Mouse (Mus musculus): Measurements from ENCODE around the gene G6pc. TPM values are rescaled to one million over a fixed set of nuclear protein-coding genes. Genes with fewer than 3 reads are reported as not detected.
A peak's percentile ranks its signal among the peaks of the same experiment; 100 is the strongest.
"Not testable (repeated sequence)": the region's sequence is repeated elsewhere in the genome, so short reads cannot be mapped to it uniquely, and the experiment has no call there.

The G6pc gene
- polyA plus RNA-seq (2015; fragmentation: Nextera tagmentation; extraction: Ambion mirVana), result 0.06 and 0.09 TPM in 2 replicates

DNA sequence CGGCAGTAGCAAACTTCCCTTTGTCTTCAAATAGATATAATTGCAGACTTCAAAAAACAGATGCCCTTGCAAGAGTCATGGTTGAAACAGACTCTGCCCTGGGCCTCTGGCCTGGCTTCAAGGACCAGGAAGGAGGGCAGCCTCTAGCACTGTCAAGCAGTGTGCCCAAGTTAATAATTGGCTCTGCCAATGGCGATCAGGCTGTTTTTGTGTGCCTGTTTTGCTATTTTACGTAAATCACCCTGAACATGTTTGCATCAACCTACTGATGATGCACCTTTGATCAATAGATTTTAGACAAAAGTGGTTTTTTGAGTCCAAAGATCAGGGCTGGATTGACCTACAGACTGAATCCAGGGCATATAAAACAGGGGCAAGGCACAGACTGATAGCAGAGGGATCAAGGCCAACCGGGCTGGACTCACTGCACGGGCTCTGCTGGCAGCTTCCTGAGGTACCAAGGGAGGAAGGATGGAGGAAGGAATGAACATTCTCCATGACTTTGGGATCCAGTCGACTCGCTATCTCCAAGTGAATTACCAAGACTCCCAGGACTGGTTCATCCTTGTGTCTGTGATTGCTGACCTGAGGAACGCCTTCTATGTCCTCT, at the start of gene G6pc:
G6pc (plus strand) TSS at position 236 of the 610 bp plus-strand sequence.
- H3K4me1 ChIP-seq, result no peaks in the 10 kb centered on the region
- 83% methylated on average over 8 of the region's 8 CpGs for WGBS
- no peak within 1 kb of the TSS for H3K4me2 ChIP-seq
- no peak within 1 kb of the TSS for H3K4me3 ChIP-seq (replicated peaks)
- H3K27me3 ChIP-seq (replicated peaks), result no peaks in the 10 kb centered on the region
- H3K36me3 ChIP-seq, result no peaks in the 10 kb centered on the region
- H3K27ac ChIP-seq, result no peak within 1 kb of the TSS
- no peak within 1 kb of the TSS for H3K9ac ChIP-seq
- ATAC-seq (ENCODE audit: insufficient read depth, low FRiP score, low read depth), result no peak
- no peaks in the 10 kb centered on the region for H3K9me3 ChIP-seq

DNA sequence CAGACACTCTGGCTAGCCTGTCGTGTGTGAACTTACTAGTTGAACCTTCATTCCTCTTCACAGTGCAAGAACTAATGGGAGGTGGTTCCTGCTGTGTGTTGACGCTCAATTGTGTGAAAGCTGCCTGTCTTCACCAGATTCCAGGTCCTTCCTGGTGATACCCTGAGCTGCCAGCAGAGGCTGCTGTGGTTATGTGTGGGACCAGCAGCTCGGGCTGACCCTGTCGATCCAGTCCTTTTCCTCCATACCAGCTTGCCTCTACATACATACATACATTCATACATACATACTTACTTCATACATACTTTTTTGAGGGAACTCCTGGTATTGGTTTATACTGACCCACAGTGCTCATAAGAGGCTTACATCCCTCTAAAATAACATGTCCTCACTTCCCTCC, 43.8 kb upstream of the G6pc start:
- ATAC-seq (ENCODE audit: insufficient read depth, low FRiP score, low read depth), result no peak
- peaks cover 61% of the 10 kb centered on the region for H3K36me3 ChIP-seq
- WGBS, result 15% methylated on average over 4 of the region's 4 CpGs

DNA sequence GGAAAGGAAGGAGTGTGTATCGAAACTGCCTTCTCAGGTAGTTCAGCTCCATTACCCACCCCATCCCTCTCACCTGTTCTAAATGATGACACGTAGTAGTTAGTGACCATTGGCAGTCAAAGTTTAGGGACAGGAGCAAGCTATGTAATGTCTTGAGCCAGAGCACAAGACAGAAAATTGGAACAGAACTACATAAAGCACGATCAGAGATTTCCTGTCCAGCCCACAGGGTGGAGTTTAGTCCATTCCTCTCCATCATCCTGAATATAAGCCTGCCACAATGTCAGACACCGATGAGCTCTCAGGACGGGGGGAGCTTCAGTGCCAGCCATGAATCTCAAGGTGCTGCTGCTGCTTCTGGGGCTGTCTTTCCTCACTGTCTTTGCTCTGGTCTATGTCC, 42.6 kb upstream of the G6pc start, which contains the start of gene Aoc2:
Aoc2 (plus strand) TSS at position 301 of the 400 bp plus-strand sequence.
- no peak within 1 kb of the TSS for H3K4me2 ChIP-seq
- no peak within 1 kb of the TSS for H3K4me3 ChIP-seq (replicated peaks)
- no peaks in the 10 kb centered on the region for H3K9me3 ChIP-seq
- no peaks in the 10 kb centered on the region for H3K27me3 ChIP-seq (replicated peaks)
- H3K4me1 ChIP-seq, result no peaks in the 10 kb centered on the region
- 87% methylated on average over 5 of the region's 5 CpGs for WGBS
- H3K9ac ChIP-seq, result no peak within 1 kb of the TSS
- H3K36me3 ChIP-seq, result peaks cover 50% of the 10 kb centered on the region
- no peak for ATAC-seq (ENCODE audit: insufficient read depth, low FRiP score, low read depth)
- H3K27ac ChIP-seq, result no peak within 1 kb of the TSS

More for the DNA sequence above, 43.8 kb upstream of the G6pc start:
- no peak overlapping the region for H3K4me3 ChIP-seq (replicated peaks)
- no peaks in the 10 kb centered on the region for H3K27me3 ChIP-seq (replicated peaks)
- H3K4me2 ChIP-seq, result no peak overlapping the region
- no peaks in the 10 kb centered on the region for H3K9me3 ChIP-seq
- H3K27ac ChIP-seq, result no peak overlapping the region
- H3K4me1 ChIP-seq, result no peaks in the 10 kb centered on the region
- no peak overlapping the region for H3K9ac ChIP-seq

DNA sequence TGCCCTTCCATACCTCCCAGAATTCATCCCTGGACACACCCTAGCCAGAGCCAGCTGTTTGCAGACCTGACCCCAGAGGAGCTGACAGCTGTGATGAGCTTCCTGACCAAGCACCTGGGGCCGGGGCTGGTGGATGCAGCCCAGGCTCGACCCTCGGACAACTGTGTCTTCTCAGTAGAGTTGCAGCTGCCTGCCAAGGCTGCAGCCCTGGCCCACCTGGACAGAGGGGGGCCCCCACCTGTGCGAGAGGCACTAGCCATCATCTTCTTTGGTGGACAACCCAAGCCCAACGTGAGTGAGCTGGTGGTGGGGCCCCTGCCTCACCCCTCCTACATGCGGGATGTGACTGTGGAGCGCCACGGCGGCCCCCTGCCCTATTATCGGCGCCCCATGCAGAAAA, 42.2 kb upstream of the G6pc start:
- H3K27me3 ChIP-seq (replicated peaks); H3K4me1 ChIP-seq; H3K9ac ChIP-seq; H3K9me3 ChIP-seq; H3K27ac ChIP-seq; H3K4me3 ChIP-seq (replicated peaks); H3K4me2 ChIP-seq; ATAC-seq (ENCODE audit: insufficient read depth, low FRiP score, low read depth): not testable (repeated sequence)
- peaks cover 45% of the 10 kb centered on the region for H3K36me3 ChIP-seq
- WGBS, result 88% methylated on average over 11 of the region's 11 CpGs

- Histone ChIP-seq H3K4me2 (no peak overlapping the region), H3K36me3 (peaks cover 36% of the 10 kb centered on the region)
Measured at GRCm38 (mm10) chr11:101326147-101326546, 41.2 kb upstream of the G6pc start.

GRCm38 (mm10) chr11:101327311-101327710, 40.0 kb upstream of the G6pc start:
- Histone ChIP-seq H3K9me3 (no peaks in the 10 kb centered on the region), H3K27me3 (replicated peaks) (no peaks in the 10 kb centered on the region), H3K9ac (no peak overlapping the region), H3K4me1 (0 out of 2 replicates have a peak, but pooled peaks cover 3% of the 10 kb centered on the region), H3K4me3 (replicated peaks) (no peak overlapping the region), H3K36me3 (peaks cover 27% of the 10 kb centered on the region), H3K27ac (no peak overlapping the region), H3K4me2 (no peak overlapping the region)
- no peak for ATAC-seq (ENCODE audit: insufficient read depth, low FRiP score, low read depth)
- 42% methylated on average over 3 of the region's 3 CpGs for WGBS

More at GRCm38 (mm10) chr11:101326147-101326546, 41.2 kb upstream of the G6pc start:
- 87% methylated on average over 11 of the region's 11 CpGs for WGBS
- Histone ChIP-seq H3K4me3 (replicated peaks) (no peak overlapping the region), H3K27me3 (replicated peaks) (no peaks in the 10 kb centered on the region), H3K9ac (no peak overlapping the region), H3K27ac (no peak overlapping the region), H3K4me1 (0 out of 2 replicates have a peak, but pooled peaks cover 3% of the 10 kb centered on the region), H3K9me3 (no peaks in the 10 kb centered on the region)
- ATAC-seq (ENCODE audit: insufficient read depth, low FRiP score, low read depth), result no peak

- Histone ChIP-seq H3K27ac (no peak overlapping the region), H3K36me3 (peaks cover 16% of the 10 kb centered on the region), H3K4me1 (0 out of 2 replicates have a peak, but pooled peaks cover 3% of the 10 kb centered on the region), H3K4me3 (replicated peaks) (no peak overlapping the region), H3K9me3 (no peaks in the 10 kb centered on the region), H3K27me3 (replicated peaks) (no peaks in the 10 kb centered on the region), H3K4me2 (no peak overlapping the region), H3K9ac (no peak overlapping the region)
- ATAC-seq (ENCODE audit: insufficient read depth, low FRiP score, low read depth), result no peak
- WGBS, result 80% methylated on average over 6 of the region's 6 CpGs
Measured at GRCm38 (mm10) chr11:101328941-101329635, 38.3 kb upstream of the G6pc start.

- 57% methylated on average over 7 of the region's 7 CpGs for WGBS
- Histone ChIP-seq H3K4me1 (0 out of 2 replicates have a peak, but pooled peaks cover 3% of the 10 kb centered on the region), H3K4me3 (replicated peaks) (no peak within 1 kb of the TSS), H3K27me3 (replicated peaks) (no peaks in the 10 kb centered on the region), H3K9ac (no peak within 1 kb of the TSS), H3K4me2 (no peak within 1 kb of the TSS; the same call in 1 of the 2 replicates), H3K9me3 (no peaks in the 10 kb centered on the region), H3K27ac (peak within 1 kb of the TSS; percentile 63; the same call in 1 of the 2 replicates), H3K36me3 (peaks cover 3% of the 10 kb centered on the region; the same call in 1 of the 2 replicates)
- peak; percentile 40; the same call in 1 of the 2 replicates for ATAC-seq (ENCODE audit: insufficient read depth, low FRiP score, low read depth)
Measured at GRCm38 (mm10) chr11:101330371-101330924, 36.9 kb upstream of the G6pc start, which contains the start of gene Aoc3. TSS of gene Aoc3 (plus strand) at chr11:101330605.

DNA sequence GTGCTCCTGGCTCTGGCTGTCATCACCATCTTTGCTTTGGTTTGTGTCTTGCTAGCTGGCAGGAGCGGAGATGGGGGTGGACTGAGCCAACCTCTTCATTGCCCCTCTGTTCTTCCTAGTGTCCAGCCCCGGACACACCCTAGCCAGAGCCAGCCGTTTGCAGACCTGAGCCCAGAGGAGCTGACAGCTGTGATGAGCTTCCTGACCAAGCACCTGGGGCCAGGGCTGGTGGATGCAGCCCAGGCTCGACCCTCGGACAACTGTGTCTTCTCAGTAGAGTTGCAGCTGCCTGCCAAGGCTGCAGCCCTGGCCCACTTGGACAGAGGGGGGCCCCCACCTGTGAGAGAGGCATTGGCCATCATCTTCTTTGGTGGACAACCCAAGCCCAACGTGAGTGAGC, 36.4 kb upstream of the G6pc start:
- H3K9me3 ChIP-seq; ATAC-seq (ENCODE audit: insufficient read depth, low FRiP score, low read depth); H3K4me3 ChIP-seq (replicated peaks); H3K27me3 ChIP-seq (replicated peaks); H3K9ac ChIP-seq; H3K4me1 ChIP-seq; H3K36me3 ChIP-seq; H3K4me2 ChIP-seq: not testable (repeated sequence)
- H3K27ac ChIP-seq, result peak overlapping the region; percentile 63; the same call in 1 of the 2 replicates
- WGBS, result 70% methylated on average over 6 of the region's 6 CpGs

- Histone ChIP-seq H3K9me3 (no peaks in the 10 kb centered on the region), H3K36me3 (no peaks in the 10 kb centered on the region), H3K27me3 (replicated peaks) (no peaks in the 10 kb centered on the region), H3K4me3 (replicated peaks) (no peak overlapping the region), H3K4me2 (peak overlapping the region; percentile 24; the same call in 1 of the 2 replicates), H3K27ac (no peak overlapping the region), H3K9ac (no peak overlapping the region), H3K4me1 (peaks cover 6% of the 10 kb centered on the region)
- no peak for ATAC-seq (ENCODE audit: insufficient read depth, low FRiP score, low read depth)
- 69% methylated on average over 3 of the region's 3 CpGs for WGBS
Measured at GRCm38 (mm10) chr11:101332537-101332936, 34.8 kb upstream of the G6pc start.

- WGBS, result 52% methylated on average over 10 of the region's 10 CpGs
- H3K4me2 ChIP-seq, result peak overlapping the region; percentile 19; the same call in 1 of the 2 replicates
Measured at GRCm38 (mm10) chr11:101334023-101334422, 33.3 kb upstream of the G6pc start.

DNA sequence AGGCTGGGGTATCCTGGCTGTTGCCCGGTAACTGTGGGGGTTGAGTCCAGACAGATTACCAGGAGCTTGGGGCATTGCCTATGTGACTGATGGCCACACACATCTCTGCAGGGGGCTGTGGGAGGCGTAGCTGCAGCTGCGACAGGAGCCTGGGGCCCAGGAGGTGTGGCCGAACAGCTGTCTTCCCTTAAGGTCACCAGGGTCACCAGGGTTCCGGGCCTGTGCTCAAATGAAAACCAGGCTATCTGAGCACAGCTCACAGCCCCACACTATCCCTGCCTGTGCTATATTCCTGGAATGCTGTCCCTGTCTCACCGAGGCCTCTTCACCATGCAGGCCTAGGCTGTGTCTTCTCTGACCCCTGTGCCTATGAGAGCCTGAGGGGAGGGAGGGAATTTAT, 32.8 kb upstream of the G6pc start:
- 18% methylated on average over 6 of the region's 6 CpGs for WGBS
- Histone ChIP-seq H3K27me3 (replicated peaks) (no peaks in the 10 kb centered on the region), H3K4me3 (replicated peaks) (no peak overlapping the region), H3K9ac (no peak overlapping the region), H3K4me1 (peaks cover 11% of the 10 kb centered on the region), H3K4me2 (no peak overlapping the region), H3K9me3 (no peaks in the 10 kb centered on the region), H3K36me3 (no peaks in the 10 kb centered on the region), H3K27ac (no peak overlapping the region)
- ATAC-seq (ENCODE audit: insufficient read depth, low FRiP score, low read depth), result no peak

More at GRCm38 (mm10) chr11:101334023-101334422, 33.3 kb upstream of the G6pc start:
- no peak overlapping the region for H3K27ac ChIP-seq
- H3K9me3 ChIP-seq, result no peaks in the 10 kb centered on the region
- no peak overlapping the region for H3K9ac ChIP-seq
- ATAC-seq (ENCODE audit: insufficient read depth, low FRiP score, low read depth), result no peak
- no peaks in the 10 kb centered on the region for H3K36me3 ChIP-seq
- H3K4me3 ChIP-seq (replicated peaks), result 0 out of 2 replicates have a peak overlapping the region, but pooled peaks have one; percentile 6
- H3K4me1 ChIP-seq, result peaks cover 11% of the 10 kb centered on the region
- H3K27me3 ChIP-seq (replicated peaks), result no peaks in the 10 kb centered on the region

All from stomach, embryonic 15.5 days (tissue).